Mouse (Mus musculus): ENCODE measurements around the gene 4921511M17Rik.
"Not testable (repeated sequence)": the region's sequence is repeated elsewhere in the genome, so short reads cannot be mapped to it uniquely, and the experiment has no call there.

GRCm38 (mm10) chrX:153976467-153976866 lies 57.2 kb downstream of the 4921511M17Rik start:
- TF ChIP-seq CTCF (IDR thresholded peaks at IDR 0.05; ENCODE audit: control insufficient read depth, insufficient read depth, insufficient replicate concordance, low read depth, low read length); POLR2A (IDR thresholded peaks at IDR 0.05; ENCODE audit: control insufficient read depth, low read depth, low read length): not testable (repeated sequence)

Measured in testis, adult 2 months (tissue).